Mouse (Mus musculus): Measurements from ENCODE around the gene Prpf40b.

Prpf40b gene

DNA sequence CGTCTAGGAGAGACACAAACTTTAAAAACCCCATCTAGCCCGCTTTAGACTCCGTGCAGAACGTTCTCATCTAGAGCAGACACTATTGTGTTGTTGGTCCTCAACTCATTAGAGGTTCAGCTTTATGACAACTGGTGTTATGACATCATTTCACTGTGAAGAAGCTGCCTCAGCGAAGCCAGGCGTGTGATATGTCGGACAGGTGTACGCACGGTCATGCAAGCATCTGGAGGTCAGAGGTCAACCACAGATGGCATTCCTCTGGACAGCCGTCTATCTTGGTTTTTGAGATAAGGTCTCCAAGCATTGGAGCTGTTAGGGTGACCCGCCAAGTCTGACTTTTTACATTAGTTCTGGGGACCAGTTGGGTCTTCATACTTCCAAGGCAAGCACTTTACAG, 4.3 kb upstream of the Prpf40b start:
- DNase-seq (ENCODE audit: low read depth, low spot score), result no peak

DNA sequence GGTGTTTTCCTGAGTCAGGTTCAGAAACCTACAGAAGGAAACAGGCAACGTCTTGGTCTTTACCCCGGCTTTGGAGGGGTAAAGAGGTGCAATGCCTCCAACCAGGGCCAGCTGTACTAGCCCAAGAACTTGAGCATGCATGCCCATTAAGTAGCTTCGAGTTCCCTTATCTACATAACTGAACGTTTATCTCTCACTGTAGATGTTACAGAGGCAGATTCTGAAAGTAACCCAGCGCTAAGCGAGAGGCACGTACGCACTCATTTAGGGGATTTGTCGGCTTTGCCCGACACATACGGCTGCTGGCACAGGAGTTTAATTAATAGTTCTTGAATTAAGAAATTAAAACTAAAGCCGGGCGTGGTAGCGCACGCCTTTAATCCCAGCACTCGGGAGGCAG, 600 bp upstream of the Prpf40b start:
- no peak for DNase-seq (ENCODE audit: low read depth, low spot score)

GRCm38 (mm10) chr15:99295484-99295981, 646 bp downstream of the Prpf40b start, which contains the start of gene Fam186b:
Gene Fam186b (minus strand): TSS chr15:99295888.
- DNase-seq (ENCODE audit: low read depth, low spot score), result peak; percentile 64

DNA sequence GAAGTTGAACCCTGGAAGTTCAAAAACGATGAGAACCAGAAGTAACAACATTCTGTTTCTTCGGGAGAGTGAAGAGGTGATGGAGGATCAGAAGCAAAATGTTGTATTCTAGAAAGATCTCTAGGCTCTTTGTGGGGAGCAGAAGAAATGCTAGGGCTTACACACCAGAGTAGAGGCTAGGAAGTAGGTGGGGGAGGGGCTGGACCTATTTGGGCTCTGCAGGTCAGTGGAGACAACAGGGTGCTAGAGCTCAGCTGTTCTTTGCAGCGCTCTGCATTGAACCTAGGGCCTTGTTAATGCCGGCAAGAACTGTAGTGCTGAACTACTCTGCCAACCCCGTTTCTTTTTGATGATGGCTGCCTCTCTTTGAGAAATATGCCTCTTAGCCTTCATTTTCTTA, 1.3 kb downstream of the Prpf40b start:
- no peak for DNase-seq (ENCODE audit: low read depth, low spot score)

- DNase-seq (ENCODE audit: low read depth, low spot score), result no peak
Observed at GRCm38 (mm10) chr15:99307476-99307875, 12.6 kb downstream of the Prpf40b start.

GRCm38 (mm10) chr15:99309549-99309948, 14.7 kb downstream of the Prpf40b start:
- DNase-seq (ENCODE audit: low read depth, low spot score), result no peak

DNA sequence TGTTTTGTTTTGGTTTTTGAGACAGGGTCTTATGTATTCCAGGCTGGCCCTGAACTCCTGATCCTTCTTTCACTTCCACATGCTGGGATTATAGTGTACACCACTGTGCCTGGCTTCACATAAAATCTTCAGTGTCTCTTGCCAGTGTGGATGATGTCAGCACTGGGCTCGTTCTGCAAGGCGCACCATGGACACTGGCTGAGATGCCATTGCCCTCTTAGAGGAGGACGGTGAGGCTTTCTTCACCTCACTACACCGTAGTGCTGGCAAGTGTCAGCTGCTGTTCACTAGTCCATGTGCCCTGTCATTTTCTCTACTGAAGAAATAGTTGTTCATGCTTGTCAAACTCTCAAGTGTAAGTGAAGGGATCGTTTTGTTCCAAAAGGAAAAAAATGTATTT, 15.7 kb downstream of the Prpf40b start:
- DNase-seq (ENCODE audit: low read depth, low spot score), result no peak

GRCm38 (mm10) chr15:99314891-99315290, 20.0 kb downstream of the Prpf40b start:
- peak; percentile 14 for DNase-seq (ENCODE audit: low read depth, low spot score)

DNA sequence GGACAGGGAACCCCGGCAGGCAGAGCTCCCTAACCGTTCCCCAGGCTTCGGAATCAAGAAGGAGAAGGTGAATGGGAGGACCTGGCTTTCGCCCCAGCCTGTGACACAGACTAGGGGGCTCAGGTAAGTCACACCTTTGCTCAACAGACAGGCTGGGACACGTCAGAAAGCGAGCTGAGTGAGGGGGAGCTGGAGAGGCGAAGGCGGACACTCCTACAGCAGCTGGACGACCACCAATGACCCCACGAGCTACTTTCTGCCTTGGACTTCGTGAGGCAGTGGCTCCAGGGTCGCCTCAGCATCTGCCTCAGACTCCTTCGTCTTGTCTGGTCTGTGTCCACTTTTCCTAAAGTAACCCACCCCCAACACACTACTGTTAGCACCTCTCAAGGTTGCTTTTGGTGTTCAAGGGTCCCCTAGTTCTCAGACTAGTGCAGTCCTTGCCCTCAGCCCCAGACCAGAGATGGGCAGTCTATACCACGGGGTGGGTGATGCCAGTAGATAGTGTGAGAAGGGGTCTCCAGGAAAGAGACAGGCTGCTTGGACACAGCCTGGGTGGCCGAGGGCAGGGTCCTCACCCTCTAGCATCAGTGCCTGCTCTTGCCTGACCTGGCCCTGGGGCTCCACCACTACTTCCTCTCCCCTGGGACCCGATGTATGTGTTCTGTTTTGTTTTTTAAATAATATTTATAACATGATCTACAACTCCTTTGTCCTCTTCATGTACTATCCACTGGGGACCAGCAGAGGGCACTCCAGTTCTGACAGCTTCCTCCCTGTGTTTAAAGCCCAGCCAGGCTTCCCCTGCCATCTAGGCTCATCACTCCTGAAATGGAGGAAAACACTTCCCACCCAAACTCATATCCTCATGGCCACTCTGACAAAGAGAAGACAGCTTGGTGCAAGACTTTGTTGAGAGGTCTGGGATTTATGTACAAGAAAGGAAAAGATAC, 21.7 kb downstream of the Prpf40b start:
- DNase-seq (ENCODE audit: low read depth, low spot score), result peak; percentile 75

- peak; percentile 55 for DNase-seq (ENCODE audit: low read depth, low spot score)
Observed at GRCm38 (mm10) chr15:99317267-99317651, 22.4 kb downstream of the Prpf40b start.

DNA sequence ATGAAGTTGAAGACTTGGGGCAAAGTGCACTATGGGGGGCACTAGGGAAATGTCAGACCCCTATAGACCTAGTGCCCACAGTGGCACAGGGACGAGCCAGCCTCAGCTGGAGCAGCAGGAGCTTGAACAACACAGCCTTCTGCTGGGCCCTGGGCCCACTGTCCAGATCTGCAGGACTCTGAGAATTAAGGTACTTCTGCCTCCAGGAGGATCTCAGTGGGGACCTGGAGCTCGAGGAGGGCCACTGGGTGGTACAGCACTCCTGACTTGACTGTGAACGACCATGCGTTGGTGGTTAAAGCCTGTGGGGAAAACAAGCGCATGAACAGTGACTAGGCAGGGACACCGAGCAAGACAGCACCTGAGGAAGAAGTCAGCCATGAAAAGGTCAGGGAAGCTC, 23.2 kb downstream of the Prpf40b start:
- no peak for DNase-seq (ENCODE audit: low read depth, low spot score)

GRCm38 (mm10) chr15:99318861-99319410, 24.0 kb downstream of the Prpf40b start:
- DNase-seq (ENCODE audit: low read depth, low spot score), result no peak

- DNase-seq (ENCODE audit: low read depth, low spot score), result no peak
Observed at GRCm38 (mm10) chr15:99319411-99319871, 24.6 kb downstream of the Prpf40b start.

DNA sequence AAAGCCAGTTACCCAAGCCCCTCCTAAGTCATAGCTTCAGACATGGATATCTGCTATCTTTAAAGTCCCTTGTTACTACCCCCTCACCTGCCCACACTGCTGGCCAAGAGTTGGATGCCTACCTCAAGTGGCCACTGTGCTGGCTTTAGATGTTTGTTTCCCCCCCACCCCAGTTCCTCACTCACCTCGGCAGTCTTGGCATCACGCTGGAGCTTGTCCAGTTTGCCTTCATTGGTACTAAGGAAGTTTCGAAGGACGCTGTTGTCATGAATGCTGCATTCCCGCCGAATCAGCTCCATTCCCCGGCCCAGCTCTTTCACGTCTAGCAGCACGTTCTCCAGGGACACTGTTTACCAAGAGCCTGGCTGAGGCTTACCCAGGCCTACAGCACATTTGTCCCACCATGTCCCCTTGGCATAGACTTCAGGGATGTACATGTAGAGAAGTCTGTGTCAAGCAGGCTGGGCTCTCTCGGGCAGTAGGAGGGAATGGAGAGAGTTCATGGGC, 25.3 kb downstream of the Prpf40b start:
- DNase-seq (ENCODE audit: low read depth, low spot score), result no peak

GRCm38 (mm10) chr15:99320978-99321377, 26.1 kb downstream of the Prpf40b start:
- DNase-seq (ENCODE audit: low read depth, low spot score), result no peak

- DNase-seq (ENCODE audit: low read depth, low spot score), result no peak
Observed at GRCm38 (mm10) chr15:99324151-99324550, 29.3 kb downstream of the Prpf40b start.

DNA sequence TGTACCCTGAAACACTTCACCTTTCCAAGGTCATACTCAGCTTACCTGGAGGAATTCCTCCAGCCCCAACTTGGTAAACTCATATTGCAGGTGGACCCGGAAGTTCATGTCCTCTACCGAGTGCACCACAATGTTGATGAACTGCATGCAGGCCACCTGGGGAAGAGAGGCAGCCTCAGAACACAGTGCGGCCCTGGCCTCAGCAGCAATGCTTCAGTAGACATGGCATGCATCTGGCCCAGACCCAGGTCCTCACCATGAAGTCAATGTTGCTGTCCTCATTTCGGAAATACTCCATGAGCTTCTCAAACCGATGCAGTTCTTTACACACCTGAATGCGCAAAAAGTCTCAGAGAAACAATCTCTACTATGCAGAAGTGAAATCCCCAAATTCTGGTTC, 30.7 kb downstream of the Prpf40b start:
- DNase-seq (ENCODE audit: low read depth, low spot score), result no peak

DNA sequence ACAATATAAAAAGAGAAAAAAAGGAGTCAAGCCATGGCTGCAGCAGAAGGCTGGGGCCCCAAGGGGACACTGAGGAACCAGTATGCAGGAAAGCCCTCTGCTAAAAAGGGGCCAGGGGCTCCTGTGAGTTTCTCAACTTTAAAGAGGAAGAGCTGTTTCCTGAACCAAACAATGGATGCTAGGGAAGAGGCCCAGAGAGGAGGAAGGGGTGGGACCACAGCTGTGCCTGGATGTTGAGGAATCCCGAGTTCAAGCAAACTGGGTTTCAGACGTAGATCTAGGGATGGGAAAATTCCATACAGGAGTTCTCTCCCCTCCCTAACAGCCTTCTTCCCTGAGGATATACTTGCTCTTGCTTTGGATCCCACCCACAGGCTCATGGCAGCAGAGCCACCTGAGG, 31.5 kb downstream of the Prpf40b start:
- no peak for DNase-seq (ENCODE audit: low read depth, low spot score)

GRCm38 (mm10) chr15:99326959-99327358, 32.1 kb downstream of the Prpf40b start:
- DNase-seq (ENCODE audit: low read depth, low spot score), result peak; percentile 73

DNA sequence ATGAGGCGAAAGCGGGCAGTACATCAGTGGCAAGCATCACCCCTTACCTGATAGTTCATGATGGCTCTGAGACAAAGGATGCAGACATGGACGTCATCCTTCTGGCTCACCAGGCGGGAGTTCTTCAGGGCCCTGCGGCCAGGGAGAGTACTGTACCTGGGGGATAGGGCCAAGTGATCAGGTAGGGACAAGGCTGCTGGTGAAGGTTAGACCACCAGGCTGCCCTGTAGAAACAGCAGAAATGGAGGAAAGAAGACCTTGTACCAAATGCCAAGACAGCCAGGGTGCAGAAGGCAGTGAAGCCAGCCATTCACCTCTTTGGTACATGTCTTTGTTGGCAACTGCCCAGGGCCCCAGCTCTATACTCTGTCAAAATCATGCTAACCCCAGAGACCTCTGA, 33.1 kb downstream of the Prpf40b start:
- DNase-seq (ENCODE audit: low read depth, low spot score), result no peak

DNA sequence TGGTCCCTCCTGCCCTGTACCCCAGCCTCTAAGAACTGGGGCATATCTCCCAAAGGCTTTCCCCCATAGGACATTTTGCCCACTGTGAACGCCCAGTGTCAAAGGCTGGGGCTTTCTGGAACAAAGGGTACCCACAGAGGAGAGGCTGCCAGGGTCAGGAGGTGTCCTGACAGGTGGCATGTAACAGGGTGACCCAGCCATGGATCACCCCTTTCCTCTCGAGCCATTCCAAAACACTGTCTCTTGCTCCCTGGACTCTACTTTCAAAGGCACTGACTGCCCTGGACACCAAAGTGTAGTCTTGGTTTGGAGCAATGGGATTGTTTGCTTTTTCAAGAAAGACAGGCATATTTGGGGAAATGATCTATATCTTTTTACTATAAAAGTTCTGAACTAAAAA, 35.4 kb downstream of the Prpf40b start:
- DNase-seq (ENCODE audit: low read depth, low spot score), result no peak

DNA sequence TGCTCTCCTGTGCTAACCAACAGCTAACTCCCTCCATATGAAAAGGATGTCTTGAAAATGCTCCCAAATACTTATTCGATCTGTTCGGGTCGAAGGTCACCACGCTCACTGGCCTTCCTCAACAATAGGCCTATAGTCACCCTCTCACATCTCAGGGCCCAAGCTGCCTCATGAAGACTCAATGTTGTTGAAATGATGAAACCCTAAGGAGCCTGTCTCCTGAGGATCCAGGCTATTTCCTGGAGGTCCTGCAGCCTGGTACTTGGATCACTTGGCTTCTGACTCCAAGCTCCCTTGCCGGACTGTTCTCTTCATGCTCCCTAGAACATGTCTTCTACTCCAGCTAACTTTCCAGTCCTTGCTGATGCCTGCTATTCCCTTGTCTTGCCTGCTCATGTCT, 36.5 kb downstream of the Prpf40b start:
- DNase-seq (ENCODE audit: low read depth, low spot score), result no peak

DNA sequence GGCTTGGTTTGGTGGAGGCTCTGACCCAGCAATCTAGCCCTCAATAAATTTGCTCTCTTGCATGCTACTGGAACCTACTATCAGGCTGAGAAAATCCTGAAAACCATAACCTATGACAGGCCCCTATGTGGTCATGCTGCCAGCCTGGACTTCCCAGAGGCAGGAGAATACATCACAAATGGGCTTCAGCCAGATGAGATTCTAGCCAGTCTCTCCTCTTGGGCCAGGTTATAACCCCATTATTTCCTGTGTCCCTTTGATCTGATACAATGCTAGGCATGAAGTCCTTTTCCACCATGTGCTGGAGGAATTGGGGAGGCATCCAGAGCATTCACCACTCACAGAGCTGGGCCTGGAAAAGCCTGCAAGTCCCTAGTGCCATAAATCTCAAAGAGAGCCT, 37.2 kb downstream of the Prpf40b start:
- no peak for DNase-seq (ENCODE audit: low read depth, low spot score)

Data from ZHBTc4 (cell line).